Mouse (Mus musculus) heart, embryonic 14.5 days (tissue): Measurements from ENCODE around the gene Fam53b. TPM values are rescaled to one million over a fixed set of nuclear protein-coding genes. Genes with fewer than 3 reads are reported as not detected.
A peak's percentile ranks its signal among the peaks of the same experiment; 100 is the strongest.

Source experiments
- ATAC-seq: fragments of 200-750 bp; cut with Nextera tagmentation; 2 replicates; pipeline ENCODE4 v1.8.0; 2017; ENCODE audit warnings: low read depth, moderate TSS enrichment; ENCODE audit not compliant: insufficient number of reproducible peaks, insufficient read depth, low FRiP score
- H3K27ac ChIP-seq, 2 experiments: fragments of 200-500 bp in 1 of 2; fragments of 300-500 bp in 1 of 2; sonication (generic) in 1 of 2; replicated peaks in 1 of 2; 2 replicates each; pipeline ENCODE4 v1.5.1; 2012 to 2014; ENCODE audit warnings: low read depth in 2 of 2, low read length in 2 of 2, control low read depth in 1 of 2, mild to moderate bottlenecking in 1 of 2, mixed read lengths in 1 of 2; ENCODE audit not compliant: control insufficient read depth in 1 of 2, insufficient read depth in 1 of 2
- H3K27me3 ChIP-seq: fragments of 300-500 bp; sonication (generic); 2 replicates; pipeline ENCODE4 v1.6.1; 2014; ENCODE audit warnings: mild to moderate bottlenecking, low read length, control low read depth; ENCODE audit not compliant: control insufficient read depth, insufficient read depth
- H3K36me3 ChIP-seq: fragments of 300-500 bp; sonication (generic); 2 replicates; pipeline ENCODE4 v1.6.1; 2014; ENCODE audit warnings: mild to moderate bottlenecking, control low read depth, low read length, mixed read lengths; ENCODE audit not compliant: control insufficient read depth, insufficient read depth
- H3K4me1 ChIP-seq, 2 experiments: fragments of 200-500 bp in 1 of 2; fragments of 300-500 bp in 1 of 2; sonication (generic) in 1 of 2; 2 replicates each; pipeline ENCODE4 v1.6.1; 2012 to 2014; ENCODE audit warnings: low read length in 2 of 2, control low read depth in 1 of 2, mixed read lengths in 1 of 2; ENCODE audit not compliant: control insufficient read depth in 2 of 2, insufficient read depth in 2 of 2
- H3K4me2 ChIP-seq: fragments of 300-500 bp; sonication (generic); 2 replicates; pipeline ENCODE4 v1.6.1; 2014; ENCODE audit warnings: mild to moderate bottlenecking, low read length
- H3K4me3 ChIP-seq, 2 experiments: fragments of 200-500 bp in 1 of 2; fragments of 300-500 bp in 1 of 2; sonication (generic) in 1 of 2; 2 replicates each; pipeline ENCODE4 v1.5.1; 2012 to 2014; ENCODE audit warnings: low read length in 2 of 2, mild to moderate bottlenecking in 2 of 2, control low read depth in 1 of 2, low read depth in 1 of 2, moderate library complexity in 1 of 2; ENCODE audit not compliant: control insufficient read depth in 1 of 2, insufficient read depth in 1 of 2
- H3K9ac ChIP-seq: fragments of 300-500 bp; sonication (generic); 2 replicates; pipeline ENCODE4 v1.6.1; 2014; ENCODE audit warnings: mild to moderate bottlenecking, low read length
- H3K9me3 ChIP-seq: fragments of 300-500 bp; sonication (generic); 2 replicates; pipeline ENCODE4 v1.6.1; 2016; ENCODE audit warnings: low read length, control low read depth; ENCODE audit not compliant: control insufficient read depth
- WGBS: fragments of 180-500 bp; shearing (Covaris S2); extraction: QIAGEN DNeasy Blood & Tissue Kit; methylation state at CpG from one replicate; pipeline ENCODE4 v1.1.7; 2014; 5-methylcytosine and 5-hydroxymethylcytosine counted together
- polyA plus RNA-seq: library from polyadenylated mRNA; unstranded; fragments of >200 nt; fragmentation: Nextera tagmentation; extraction: Ambion mirVana; gene quantifications from 2 replicates; pipeline ENCODE4 v1.2.1, GENCODE M21; 2014

Fam53b gene
- polyA plus RNA-seq, 1 experiment from 2014 or later = 15.4 TPM

- no peaks in the 10 kb centered on the region for H3K9me3 ChIP-seq
- H3K36me3 ChIP-seq = no peaks in the 10 kb centered on the region
- no peak overlapping the region for H3K4me3 ChIP-seq
- H3K9ac ChIP-seq = peak overlapping the region; percentile 22; the same call in 1 of the 2 replicates
- peaks cover 40 to 69% of the 10 kb centered on the region in 2 experiments for H3K4me1 ChIP-seq
- 85% methylated on average over 1 of the region's 1 CpGs for WGBS
- H3K4me2 ChIP-seq = peak overlapping the region; percentile 90
- ATAC-seq = peak; percentile 31
- H3K27me3 ChIP-seq = no peaks in the 10 kb centered on the region
- H3K27ac ChIP-seq = peak overlapping the region in 1 of 2 experiments; percentile 44; a peak in 1 of 4 replicates
These were observed 2.8 kb downstream of the Fam53b start for GRCm38 (mm10) chr7:132810879-132811278.

GRCm38 (mm10) chr7:132810368-132810767, 3.3 kb downstream of the Fam53b start:
- 36% methylated on average over 6 of the region's 6 CpGs for WGBS
- Histone ChIP-seq H3K4me2 (peak overlapping the region; percentile 13; the same call in 1 of the 2 replicates), H3K9ac (peak overlapping the region; percentile 22), H3K4me3 (no peak overlapping the region), H3K36me3 (no peaks in the 10 kb centered on the region), H3K27ac (peak overlapping the region in 1 of 2 experiments; percentile 44; a peak in 2 of 4 replicates), H3K27me3 (no peaks in the 10 kb centered on the region), H3K9me3 (no peaks in the 10 kb centered on the region), H3K4me1 (peaks cover 40 to 73% of the 10 kb centered on the region in 2 experiments)
- ATAC-seq = no peak

GRCm38 (mm10) chr7:132809721-132810120, 4.0 kb downstream of the Fam53b start:
- H3K36me3 ChIP-seq = no peaks in the 10 kb centered on the region
- H3K27me3 ChIP-seq = no peaks in the 10 kb centered on the region
- H3K4me2 ChIP-seq = peak overlapping the region; percentile 8; the same call in 1 of the 2 replicates
- H3K4me3 ChIP-seq = no peak overlapping the region
- no peak for ATAC-seq
- H3K4me1 ChIP-seq = peaks cover 40 to 78% of the 10 kb centered on the region in 2 experiments
- WGBS = 67% methylated on average over 6 of the region's 6 CpGs
- H3K9ac ChIP-seq = peak overlapping the region; percentile 22
- no peak overlapping the region; a peak in 1 of 4 replicates for H3K27ac ChIP-seq
- no peaks in the 10 kb centered on the region for H3K9me3 ChIP-seq

GRCm38 (mm10) chr7:132808841-132809682, 4.6 kb downstream of the Fam53b start:
- peak overlapping the region; percentile 8 for H3K4me2 ChIP-seq
- peak overlapping the region; percentile 13 for H3K9ac ChIP-seq
- H3K9me3 ChIP-seq = no peaks in the 10 kb centered on the region
- H3K4me1 ChIP-seq = peaks cover 43 to 78% of the 10 kb centered on the region in 2 experiments
- no peaks in the 10 kb centered on the region for H3K36me3 ChIP-seq
- peak overlapping the region; percentile 4 to 43 for H3K27ac ChIP-seq
- H3K4me3 ChIP-seq = no peak overlapping the region
- no peak for ATAC-seq
- 12% methylated on average over 20 of the region's 20 CpGs for WGBS
- H3K27me3 ChIP-seq = no peaks in the 10 kb centered on the region

GRCm38 (mm10) chr7:132808051-132808796, 5.5 kb downstream of the Fam53b start:
- Histone ChIP-seq H3K4me2 (peak overlapping the region; percentile 8; the same call in 1 of the 2 replicates), H3K4me1 (peaks cover 51 to 85% of the 10 kb centered on the region in 2 experiments)
- ATAC-seq = no peak

GRCm38 (mm10) chr7:132806926-132807857, 6.5 kb downstream of the Fam53b start:
- peak overlapping the region; percentile 2 to 63; a peak in 3 of 4 replicates for H3K27ac ChIP-seq
- H3K4me1 ChIP-seq = peaks cover 61 to 95% of the 10 kb centered on the region in 2 experiments
- no peaks in the 10 kb centered on the region for H3K27me3 ChIP-seq
- no peak; the same call in 1 of the 2 replicates for ATAC-seq
- no peak overlapping the region for H3K4me3 ChIP-seq
- H3K9me3 ChIP-seq = no peaks in the 10 kb centered on the region
- no peak overlapping the region for H3K4me2 ChIP-seq
- 51% methylated on average over 13 of the region's 13 CpGs for WGBS
- no peaks in the 10 kb centered on the region for H3K36me3 ChIP-seq
- peak overlapping the region; percentile 31; the same call in 1 of the 2 replicates for H3K9ac ChIP-seq

More at GRCm38 (mm10) chr7:132808051-132808796, 5.5 kb downstream of the Fam53b start:
- Histone ChIP-seq H3K36me3 (no peaks in the 10 kb centered on the region), H3K27me3 (no peaks in the 10 kb centered on the region), H3K9me3 (no peaks in the 10 kb centered on the region), H3K9ac (peak overlapping the region; percentile 13), H3K4me3 (no peak overlapping the region), H3K27ac (peak overlapping the region in 1 of 2 experiments; percentile 43; a peak in 2 of 4 replicates)
- WGBS = 64% methylated on average over 7 of the region's 7 CpGs
